Mouse (Mus musculus): ENCODE results near the gene Rfpl4.
"Not testable (repeated sequence)": the region's sequence is repeated elsewhere in the genome, so short reads cannot be mapped to it uniquely, and the experiment has no call there.

Gene Rfpl4

GRCm38 (mm10) chr7:5116850-5117249 is at the start of gene Rfpl4:
Rfpl4 (minus strand) TSS chr7:5116950.
- no peak for DNase-seq

GRCm38 (mm10) chr7:5149570-5149969 is 32.8 kb upstream of the Rfpl4 start, which contains the start of gene Vmn1r55:
Vmn1r55 (minus strand) TSS chr7:5149670.
- not testable (repeated sequence) for DNase-seq

GRCm38 (mm10) chr7:5125549-5126406 is 9.0 kb upstream of the Rfpl4 start, which contains the start of gene Rasl2-9:
Rasl2-9 (minus strand) TSS chr7:5125950.
- DNase-seq, result peak; percentile 83

- no peak for DNase-seq
Observed at GRCm38 (mm10) chr7:5125078-5125477, 8.3 kb upstream of the Rfpl4 start.

GRCm38 (mm10) chr7:5112701-5113100 is 4.0 kb downstream of the Rfpl4 start:
- DNase-seq, result no peak

GRCm38 (mm10) chr7:5109301-5109700 is 7.4 kb downstream of the Rfpl4 start:
- no peak for DNase-seq

GRCm38 (mm10) chr7:5108272-5108671 is 8.5 kb downstream of the Rfpl4 start:
- DNase-seq, result no peak

GRCm38 (mm10) chr7:5102564-5102963 is 14.2 kb downstream of the Rfpl4 start:
- no peak for DNase-seq

- no peak for DNase-seq
Observed at GRCm38 (mm10) chr7:5101066-5101663, 15.6 kb downstream of the Rfpl4 start.

- DNase-seq, result no peak
Observed at GRCm38 (mm10) chr7:5099796-5100195, 17.0 kb downstream of the Rfpl4 start.

- no peak for DNase-seq
Observed at GRCm38 (mm10) chr7:5098769-5099168, 18.0 kb downstream of the Rfpl4 start.

- DNase-seq, result no peak
Observed at GRCm38 (mm10) chr7:5092831-5093510, 23.8 kb downstream of the Rfpl4 start.

- DNase-seq, result no peak
Observed at GRCm38 (mm10) chr7:5092381-5092780, 24.4 kb downstream of the Rfpl4 start.

- DNase-seq, result no peak
Observed at GRCm38 (mm10) chr7:5091008-5091728, 25.6 kb downstream of the Rfpl4 start.

- no peak for DNase-seq
Observed at GRCm38 (mm10) chr7:5089853-5090252, 26.9 kb downstream of the Rfpl4 start.

GRCm38 (mm10) chr7:5087886-5088285 is 28.9 kb downstream of the Rfpl4 start:
- no peak for DNase-seq

GRCm38 (mm10) chr7:5086921-5087440 is 29.8 kb downstream of the Rfpl4 start:
- no peak for DNase-seq

GRCm38 (mm10) chr7:5085512-5085911 is 31.2 kb downstream of the Rfpl4 start:
- no peak for DNase-seq

GRCm38 (mm10) chr7:5083325-5084105 is 33.2 kb downstream of the Rfpl4 start:
- no peak for DNase-seq

GRCm38 (mm10) chr7:5081939-5082338 is 34.8 kb downstream of the Rfpl4 start:
- DNase-seq, result no peak

- DNase-seq, result no peak
Observed at GRCm38 (mm10) chr7:5081241-5081640, 35.5 kb downstream of the Rfpl4 start.

GRCm38 (mm10) chr7:5080815-5081214 is 35.9 kb downstream of the Rfpl4 start:
- DNase-seq, result no peak

Measured in right cerebral cortex, postnatal 4 days (tissue).